Mouse (Mus musculus) liver, embryonic 15.5 days (tissue): ENCODE data around the gene D17Wsu92e. TPM values are rescaled to one million over a fixed set of nuclear protein-coding genes. Genes with fewer than 3 reads are reported as not detected.

Source experiments
- ATAC-seq: fragments of 200-750 bp; cut with Nextera tagmentation; 2 replicates; pipeline ENCODE4 v1.8.0; 2017; ENCODE audit warnings: moderate number of reproducible peaks, mild to moderate bottlenecking, moderate library complexity; ENCODE audit not compliant: insufficient read depth
- H3K27ac ChIP-seq: fragments of 300-500 bp; sonication (generic); replicated peaks from 2 replicates; pipeline ENCODE4 v1.5.1; 2015; ENCODE audit warnings: mild to moderate bottlenecking, inconsistent platforms
- H3K27me3 ChIP-seq: fragments of 300-500 bp; sonication (generic); 2 replicates; pipeline ENCODE4 v1.6.1; 2015; ENCODE audit warnings: mild to moderate bottlenecking, inconsistent platforms
- H3K36me3 ChIP-seq: fragments of 300-500 bp; sonication (generic); replicated peaks from 2 replicates; pipeline ENCODE4 v1.6.1; 2015; ENCODE audit warnings: moderate library complexity, mild to moderate bottlenecking, inconsistent platforms
- H3K4me1 ChIP-seq: fragments of 300-500 bp; sonication (generic); replicated peaks from 2 replicates; pipeline ENCODE4 v1.6.1; 2015; ENCODE audit warnings: inconsistent platforms
- H3K4me2 ChIP-seq: fragments of 300-500 bp; sonication (generic); 2 replicates; pipeline ENCODE4 v1.6.1; 2015; ENCODE audit warnings: moderate library complexity, mild to moderate bottlenecking, inconsistent platforms
- H3K4me3 ChIP-seq: fragments of 300-500 bp; sonication (generic); replicated peaks from 2 replicates; pipeline ENCODE4 v1.5.1; 2015; ENCODE audit warnings: mild to moderate bottlenecking, inconsistent platforms
- H3K9ac ChIP-seq: fragments of 300-500 bp; sonication (generic); 2 replicates; pipeline ENCODE4 v1.6.1; 2015; ENCODE audit warnings: moderate library complexity, mild to moderate bottlenecking, inconsistent platforms
- H3K9me3 ChIP-seq: fragments of 300-500 bp; sonication (generic); replicated peaks from 2 replicates; pipeline ENCODE4 v1.6.1; 2016; ENCODE audit warnings: inconsistent platforms
- WGBS: fragments of 180-500 bp; shearing (Covaris S2); methylation state at CpG from one replicate; pipeline ENCODE4 v1.1.7; 2015; ENCODE audit warnings: mixed read lengths; ENCODE audit not compliant: insufficient replicate concordance; 5-methylcytosine and 5-hydroxymethylcytosine counted together
- polyA plus RNA-seq: library from polyadenylated mRNA; unstranded; fragments of >200 nt; fragmentation: Nextera tagmentation; extraction: Ambion mirVana; gene quantifications from 2 replicates; pipeline ENCODE4 v1.2.1, GENCODE M21; 2015

Gene D17Wsu92e
- polyA plus RNA-seq, 1 experiment from 2014 or later = 13.3 TPM

DNA sequence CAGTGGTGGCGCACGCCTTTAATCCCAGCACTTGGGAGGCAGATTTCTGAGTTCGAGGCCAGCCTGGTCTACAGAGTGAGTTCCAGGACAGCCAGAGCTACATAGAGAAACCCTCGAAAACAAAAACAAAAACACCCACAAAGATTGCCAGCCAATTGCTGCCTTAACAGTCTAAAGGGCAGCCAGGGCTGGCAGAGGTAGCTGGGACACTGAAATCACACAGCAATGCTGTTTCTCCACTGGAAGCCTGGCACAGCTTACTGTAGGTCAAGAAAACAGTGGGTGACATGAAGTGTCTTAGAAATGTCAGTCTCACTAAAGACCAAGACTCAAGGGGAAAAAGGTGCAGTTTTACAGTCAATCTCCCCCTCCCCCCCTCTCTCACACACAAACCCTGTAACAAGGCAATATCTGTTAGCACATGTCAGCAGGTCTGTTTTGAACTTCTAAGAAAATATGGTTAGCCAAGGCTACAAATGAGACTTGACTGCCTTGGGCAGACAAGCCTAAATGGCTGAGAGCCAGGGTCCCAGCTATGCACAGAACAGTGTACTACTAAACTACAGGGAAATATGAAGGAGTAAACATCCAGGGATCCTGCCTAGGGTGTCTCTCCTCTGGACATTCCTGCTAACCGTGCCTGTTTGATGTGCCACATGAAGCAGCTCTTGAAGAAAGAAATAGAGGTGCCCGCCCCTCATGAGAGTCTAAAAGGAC lies 31.8 kb downstream of the D17Wsu92e start:
- Histone ChIP-seq H3K9ac (no peak overlapping the region), H3K4me2 (no peak overlapping the region), H3K27ac (no peak overlapping the region), H3K4me1 (peaks cover 19% of the 10 kb centered on the region), H3K27me3 (no peaks in the 10 kb centered on the region), H3K4me3 (no peak overlapping the region), H3K36me3 (peaks cover 42% of the 10 kb centered on the region), H3K9me3 (no peaks in the 10 kb centered on the region)
- 81% methylated on average over 6 of the region's 6 CpGs for WGBS
- ATAC-seq = no peak

DNA sequence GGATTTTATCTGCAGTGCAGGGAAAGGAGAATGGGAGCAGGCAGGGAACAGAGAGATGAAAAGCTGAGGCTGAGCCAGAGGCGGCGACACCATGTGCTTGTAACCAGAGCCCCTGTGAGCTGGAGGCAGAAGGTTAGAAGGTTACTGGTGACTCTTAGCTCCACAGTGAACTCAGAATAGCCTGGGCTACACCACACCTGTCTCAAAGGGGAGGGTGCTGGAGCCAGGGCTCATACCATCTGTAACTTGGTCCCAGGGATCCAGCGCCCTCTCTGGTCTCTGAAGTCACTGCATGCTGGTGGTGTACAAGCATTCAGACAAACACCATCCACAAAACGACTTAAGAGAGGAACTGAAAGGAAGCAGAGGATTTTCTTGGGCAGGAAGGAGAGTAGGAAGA lies 36.9 kb downstream of the D17Wsu92e start:
- Histone ChIP-seq H3K27ac (no peak overlapping the region), H3K9me3 (no peaks in the 10 kb centered on the region), H3K4me1 (peaks cover 29% of the 10 kb centered on the region), H3K4me3 (no peak overlapping the region), H3K4me2 (no peak overlapping the region), H3K36me3 (peaks cover 37% of the 10 kb centered on the region), H3K9ac (no peak overlapping the region), H3K27me3 (no peaks in the 10 kb centered on the region)
- ATAC-seq = no peak
- 76% methylated on average over 4 of the region's 4 CpGs for WGBS

DNA sequence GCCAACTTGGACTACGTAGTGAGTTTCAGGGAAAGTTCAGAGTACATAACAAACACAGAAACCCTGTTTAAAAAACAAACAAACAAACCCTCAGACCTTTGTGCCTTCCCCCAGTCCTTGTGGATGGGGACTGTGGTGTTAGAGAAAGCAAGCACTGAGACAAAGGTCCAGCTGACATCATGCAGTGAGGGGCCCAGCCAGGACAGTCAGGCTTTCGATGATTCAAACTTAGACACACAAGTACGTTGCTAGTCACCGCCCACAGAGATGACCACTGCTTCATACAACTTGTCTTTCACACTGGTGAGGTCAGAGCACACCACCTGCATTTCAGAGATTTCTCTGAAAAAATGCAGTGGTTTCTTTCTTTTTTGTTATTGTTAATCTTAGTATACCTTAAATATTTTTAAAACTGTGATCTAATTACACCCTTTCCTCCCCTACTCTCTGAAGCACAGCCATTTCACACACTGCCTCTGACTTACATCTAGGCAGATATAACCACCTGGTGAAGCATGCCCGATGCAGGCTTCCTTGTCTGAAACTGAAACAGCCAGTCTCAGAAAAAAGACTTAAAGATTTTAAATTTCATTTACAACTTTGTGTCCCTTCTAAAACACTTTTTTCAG lies 39.3 kb downstream of the D17Wsu92e start:
- peak overlapping the region; percentile 38; the same call in 1 of the 2 replicates for H3K27ac ChIP-seq
- no peak overlapping the region for H3K9ac ChIP-seq
- peaks cover 53% of the 10 kb centered on the region for H3K4me1 ChIP-seq
- ATAC-seq = no peak
- H3K4me2 ChIP-seq = no peak overlapping the region
- H3K27me3 ChIP-seq = no peaks in the 10 kb centered on the region
- no peak overlapping the region for H3K4me3 ChIP-seq
- no peaks in the 10 kb centered on the region for H3K9me3 ChIP-seq
- peaks cover 41% of the 10 kb centered on the region for H3K36me3 ChIP-seq
- 58% methylated on average over 5 of the region's 5 CpGs for WGBS

DNA sequence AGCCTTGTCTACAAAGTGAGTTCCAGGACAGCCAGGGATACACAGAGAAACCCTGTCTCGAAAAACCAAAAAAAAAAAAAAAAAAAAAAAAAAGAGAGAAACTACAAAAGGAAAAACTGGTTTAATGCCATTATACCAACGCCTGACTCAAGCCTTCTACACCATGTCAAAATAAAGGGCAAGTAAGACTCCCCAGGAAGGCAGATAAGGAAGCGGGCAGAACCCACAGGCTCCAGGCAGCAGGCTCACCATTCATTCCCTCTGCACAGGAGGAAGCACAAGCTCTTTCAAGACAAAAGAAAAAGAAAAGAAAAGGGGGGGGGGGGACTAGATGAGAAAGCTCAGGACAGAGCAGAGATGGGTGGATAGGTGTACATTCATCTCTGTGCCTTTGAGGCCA lies 40.7 kb downstream of the D17Wsu92e start:
- H3K9ac ChIP-seq = peak overlapping the region; percentile 4; the same call in 1 of the 2 replicates
- no peaks in the 10 kb centered on the region for H3K27me3 ChIP-seq
- no peaks in the 10 kb centered on the region for H3K9me3 ChIP-seq
- peaks cover 37% of the 10 kb centered on the region for H3K36me3 ChIP-seq
- ATAC-seq = no peak
- 0 out of 2 replicates have a peak overlapping the region, but pooled peaks have one; percentile 64 for H3K4me2 ChIP-seq
- 27% methylated on average over 3 of the region's 3 CpGs for WGBS
- H3K4me1 ChIP-seq = peaks cover 57% of the 10 kb centered on the region
- no peak overlapping the region for H3K4me3 ChIP-seq
- H3K27ac ChIP-seq = peak overlapping the region; percentile 95

DNA sequence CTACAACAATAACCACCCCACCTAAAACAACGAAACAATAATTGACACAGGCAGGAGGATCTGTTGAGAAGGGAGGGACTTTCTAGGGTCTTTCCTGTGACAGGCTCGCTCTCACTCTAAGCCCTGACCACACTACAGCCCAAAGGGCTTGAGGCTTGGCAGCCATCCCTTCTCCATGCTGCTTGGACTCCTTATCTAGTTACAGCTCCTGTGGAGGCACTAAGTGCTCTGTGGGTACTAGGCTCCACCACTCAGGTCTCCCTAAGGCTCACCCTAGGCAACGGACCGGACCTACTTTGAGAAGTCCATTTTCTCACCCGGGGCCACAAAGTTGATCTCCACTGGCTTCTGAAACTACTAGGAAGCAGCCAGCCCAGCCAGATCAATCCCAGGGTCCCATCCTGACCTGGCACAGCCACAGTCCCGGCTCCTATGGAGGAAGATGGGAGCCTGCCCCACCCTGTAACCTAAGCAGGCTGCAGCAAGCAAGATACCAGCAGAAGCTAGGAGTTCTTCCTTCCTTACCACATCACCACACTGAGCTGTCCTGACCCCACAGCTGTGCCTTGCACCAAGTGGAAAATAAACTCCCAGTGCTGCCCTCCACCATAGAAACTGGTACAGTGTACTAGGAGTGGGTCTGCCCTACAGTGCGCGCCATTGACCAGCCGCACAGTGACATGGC lies 41.6 kb downstream of the D17Wsu92e start:
- 71% methylated on average over 9 of the region's 9 CpGs for WGBS
- Histone ChIP-seq H3K36me3 (peaks cover 37% of the 10 kb centered on the region), H3K9ac (peak overlapping the region; percentile 50; the same call in 1 of the 2 replicates), H3K9me3 (no peaks in the 10 kb centered on the region), H3K27ac (peak overlapping the region; percentile 95), H3K27me3 (no peaks in the 10 kb centered on the region), H3K4me1 (peaks cover 57% of the 10 kb centered on the region), H3K4me3 (peak overlapping the region; percentile 39), H3K4me2 (peak overlapping the region; percentile 64)
- peak; percentile 85 for ATAC-seq

DNA sequence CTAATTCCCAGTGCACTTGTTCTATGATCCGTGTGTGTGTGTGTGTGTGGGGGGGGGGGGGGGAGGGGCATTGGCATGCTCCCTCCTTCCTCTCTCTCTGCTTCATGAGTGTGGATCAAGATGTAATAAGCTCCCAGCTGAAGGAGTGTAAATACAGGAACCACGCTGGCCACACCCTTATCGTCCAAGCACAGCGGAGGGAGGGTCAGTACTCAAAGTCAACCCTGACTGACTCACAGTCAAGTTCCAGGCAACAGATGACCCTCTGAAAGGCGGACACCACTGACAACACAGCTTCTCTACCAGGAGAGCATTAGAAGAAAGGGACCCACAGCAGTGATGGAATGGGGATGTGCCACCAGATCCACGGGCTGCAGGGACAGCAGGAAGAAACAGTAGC lies 42.6 kb downstream of the D17Wsu92e start:
- Histone ChIP-seq H3K4me3 (peak overlapping the region; percentile 39), H3K4me1 (peaks cover 57% of the 10 kb centered on the region), H3K4me2 (peak overlapping the region; percentile 64), H3K9me3 (no peaks in the 10 kb centered on the region), H3K9ac (peak overlapping the region; percentile 50), H3K27me3 (no peaks in the 10 kb centered on the region), H3K27ac (peak overlapping the region; percentile 95), H3K36me3 (peaks cover 39% of the 10 kb centered on the region)
- 15% methylated on average over 6 of the region's 6 CpGs for WGBS
- ATAC-seq = peak; percentile 84

DNA sequence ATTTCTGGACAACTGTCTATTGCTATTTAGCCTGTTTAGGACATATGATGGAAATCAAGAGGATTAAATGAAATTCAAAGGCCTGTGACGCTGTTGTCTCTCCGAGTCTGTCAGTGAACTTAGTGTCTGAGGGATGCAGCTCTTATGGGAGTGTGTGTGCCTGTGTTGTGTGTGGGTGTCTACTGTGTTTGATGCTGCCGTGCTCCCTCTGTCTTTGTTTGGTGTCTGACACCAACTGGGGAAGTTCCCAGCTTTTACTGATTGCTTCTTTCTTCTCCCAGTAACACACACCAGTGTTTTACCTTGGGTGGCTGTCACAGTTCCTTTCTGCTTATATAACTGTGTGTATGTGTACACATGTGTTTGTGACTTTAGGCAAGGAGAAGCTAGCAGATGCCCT lies 46.2 kb downstream of the D17Wsu92e start:
- Histone ChIP-seq H3K36me3 (peaks cover 49% of the 10 kb centered on the region), H3K4me2 (no peak overlapping the region), H3K27me3 (no peaks in the 10 kb centered on the region), H3K27ac (no peak overlapping the region), H3K9me3 (no peaks in the 10 kb centered on the region), H3K4me1 (peaks cover 34% of the 10 kb centered on the region), H3K4me3 (no peak overlapping the region), H3K9ac (no peak overlapping the region)
- ATAC-seq = no peak
- 80% methylated on average over 3 of the region's 3 CpGs for WGBS

DNA sequence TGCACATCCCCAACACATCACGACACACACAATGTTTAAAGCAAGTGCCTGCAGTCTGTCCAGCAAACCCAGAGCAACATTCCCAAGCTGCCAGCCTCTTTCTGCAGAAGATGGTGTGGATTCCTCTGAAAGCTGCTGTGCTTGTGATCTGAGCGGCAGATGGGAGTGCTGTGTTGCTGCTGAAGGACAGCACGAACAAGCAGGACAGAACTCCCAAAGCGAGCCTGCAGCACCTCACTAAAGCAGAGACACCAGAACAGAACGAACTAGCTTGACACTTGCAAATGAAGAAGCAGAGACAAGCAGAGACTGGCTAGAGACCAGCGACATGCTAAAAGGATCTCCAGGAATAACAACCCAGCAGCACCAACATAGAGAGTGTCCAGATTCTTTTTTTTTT lies 48.8 kb downstream of the D17Wsu92e start:
- Histone ChIP-seq H3K9me3 (no peaks in the 10 kb centered on the region), H3K4me1 (peaks cover 16% of the 10 kb centered on the region), H3K4me2 (no peak overlapping the region), H3K27me3 (no peaks in the 10 kb centered on the region), H3K4me3 (no peak overlapping the region), H3K27ac (no peak overlapping the region), H3K36me3 (peaks cover 69% of the 10 kb centered on the region), H3K9ac (no peak overlapping the region)
- 80% methylated on average over 6 of the region's 6 CpGs for WGBS
- ATAC-seq = no peak

DNA sequence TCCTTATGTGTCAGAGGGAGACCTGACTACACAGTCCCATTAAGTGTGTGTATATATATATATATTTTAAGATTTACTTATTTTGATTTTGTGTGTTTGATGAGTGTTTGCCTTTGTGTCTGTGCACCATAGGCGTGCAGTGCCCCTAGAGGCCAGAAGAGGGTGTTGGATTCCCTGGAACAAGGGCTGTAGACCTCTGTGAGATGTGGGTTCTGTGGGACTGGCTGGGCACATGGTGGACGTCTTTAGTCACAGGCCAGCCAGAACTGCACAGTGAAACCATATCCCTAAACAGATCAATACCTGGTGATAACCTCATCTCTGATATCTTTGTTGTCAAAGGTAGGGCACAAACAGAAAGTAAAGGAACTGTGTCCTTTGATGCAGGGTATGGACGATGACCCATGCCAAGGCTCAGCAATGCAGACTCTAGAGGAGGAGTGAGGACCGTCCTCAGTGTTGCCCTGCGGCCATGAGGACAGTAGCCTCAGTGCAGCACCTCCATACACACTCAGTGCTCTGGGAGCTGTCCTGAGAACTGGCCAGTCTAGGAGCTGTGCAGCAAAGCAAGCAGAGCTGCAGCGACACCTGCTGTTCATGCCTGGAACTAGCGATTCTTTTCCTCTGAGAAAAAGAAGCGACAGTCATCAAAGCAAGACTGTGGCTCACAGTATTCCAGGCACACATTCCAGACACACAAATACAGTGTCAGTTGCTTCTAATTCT lies 51.5 kb downstream of the D17Wsu92e start:
- no peak overlapping the region for H3K4me3 ChIP-seq
- no peak overlapping the region for H3K4me2 ChIP-seq
- H3K36me3 ChIP-seq = peaks cover 79% of the 10 kb centered on the region
- ATAC-seq = peak; percentile 53
- no peak overlapping the region for H3K9ac ChIP-seq
- peaks cover 8% of the 10 kb centered on the region for H3K4me1 ChIP-seq
- WGBS = 62% methylated on average over 8 of the region's 8 CpGs
- H3K27ac ChIP-seq = no peak overlapping the region
- no peaks in the 10 kb centered on the region for H3K27me3 ChIP-seq
- no peaks in the 10 kb centered on the region; the same call in 1 of the 2 replicates for H3K9me3 ChIP-seq

DNA sequence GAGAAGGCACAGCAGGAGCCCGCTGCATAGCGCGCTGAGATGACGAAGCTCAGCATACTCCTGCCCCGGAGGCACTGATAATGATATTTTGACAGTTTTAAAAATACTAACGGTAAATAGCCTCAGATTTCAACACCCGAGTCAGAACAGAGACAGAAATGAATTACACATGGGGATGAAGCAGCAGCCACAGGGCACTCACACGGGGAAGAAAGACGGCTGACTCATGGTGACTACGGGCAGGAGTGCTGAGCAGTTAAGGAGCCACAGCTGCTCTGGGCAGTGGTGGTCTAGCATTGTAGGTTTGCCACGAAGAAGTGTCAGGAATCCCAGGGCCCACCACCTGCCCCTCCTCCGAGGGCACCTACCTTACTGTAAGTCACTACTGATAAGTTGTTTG lies 52.9 kb downstream of the D17Wsu92e start:
- no peak overlapping the region for H3K4me2 ChIP-seq
- WGBS = 64% methylated on average over 12 of the region's 12 CpGs
- no peaks in the 10 kb centered on the region for H3K27me3 ChIP-seq
- H3K9ac ChIP-seq = no peak overlapping the region
- H3K4me1 ChIP-seq = peaks cover 8% of the 10 kb centered on the region
- no peak overlapping the region for H3K27ac ChIP-seq
- H3K4me3 ChIP-seq = no peak overlapping the region
- H3K9me3 ChIP-seq = no peaks in the 10 kb centered on the region; the same call in 1 of the 2 replicates
- peaks cover 80% of the 10 kb centered on the region for H3K36me3 ChIP-seq
- ATAC-seq = no peak

DNA sequence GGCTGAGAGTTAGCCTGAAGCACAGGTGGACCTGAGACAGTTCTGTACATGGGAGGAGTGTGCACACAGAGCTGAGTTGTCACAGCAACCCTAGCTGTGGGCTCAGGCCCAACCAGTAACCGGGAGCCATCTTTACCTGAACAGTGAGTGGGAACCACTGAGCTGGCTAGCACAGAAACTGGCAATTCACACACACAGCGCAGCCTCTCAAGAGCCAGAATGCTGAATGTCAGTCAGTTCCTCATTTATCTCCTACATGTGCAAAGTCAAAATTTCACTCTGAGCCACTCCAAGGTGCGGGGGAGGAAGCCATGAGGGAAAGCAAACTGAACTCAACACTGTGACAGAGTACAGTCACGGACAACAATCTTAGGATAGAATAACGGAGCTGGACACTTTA lies 53.3 kb downstream of the D17Wsu92e start:
- Histone ChIP-seq H3K36me3 (peaks cover 76% of the 10 kb centered on the region), H3K27ac (no peak overlapping the region), H3K9me3 (no peaks in the 10 kb centered on the region; the same call in 1 of the 2 replicates), H3K27me3 (no peaks in the 10 kb centered on the region), H3K4me2 (no peak overlapping the region), H3K4me1 (peaks cover 8% of the 10 kb centered on the region), H3K9ac (no peak overlapping the region), H3K4me3 (no peak overlapping the region)
- WGBS = 70% methylated on average over 5 of the region's 5 CpGs
- no peak for ATAC-seq
